Mouse (Mus musculus) adrenal gland, adult 2 months (tissue): ENCODE measurements around the gene Slc12a5. TPM values are rescaled to one million over a fixed set of nuclear protein-coding genes. Genes with fewer than 3 reads are reported as not detected.
A peak's percentile ranks its signal among the peaks of the same experiment; 100 is the strongest.

Source experiments
- DNase-seq: peaks from one replicate; pipeline ENCODE4 v3.0.0; 2021
- polyA plus RNA-seq: library from polyadenylated mRNA; depleted of rRNA; stranded (reverse); fragments of >200 nt; gene quantifications from 2 replicates; pipeline ENCODE4 v1.2.3, GENCODE M21; 2012
- total RNA-seq, 2 experiments: library from RNA; stranded (reverse); gene quantifications; 2 replicates each; pipeline ENCODE4 v1.2.3; 2021

Gene Slc12a5
- total and polyA plus RNA-seq, 3 experiments: 3.5 to 21.4 (median 5.4) TPM

DNA sequence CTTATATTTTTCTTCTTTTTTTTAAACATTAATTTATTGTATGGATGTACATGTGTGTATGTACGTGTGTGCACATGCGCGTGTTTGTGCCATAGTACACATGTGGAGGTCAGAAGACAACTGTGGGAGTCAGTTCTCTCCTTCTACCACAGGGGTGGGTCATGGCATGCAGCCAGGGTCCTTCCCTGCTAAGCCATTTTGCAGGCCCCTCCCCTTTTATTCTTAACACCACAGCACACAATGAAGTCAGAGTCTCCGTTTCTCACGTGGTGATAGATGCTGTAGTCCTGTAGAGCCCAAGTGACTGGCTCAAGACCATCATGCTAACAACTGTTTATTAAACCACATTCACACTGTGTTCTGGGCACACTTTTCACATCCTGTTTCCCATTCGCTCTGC, 25.4 kb downstream of the Slc12a5 start:
- DNase-seq: no peak

DNA sequence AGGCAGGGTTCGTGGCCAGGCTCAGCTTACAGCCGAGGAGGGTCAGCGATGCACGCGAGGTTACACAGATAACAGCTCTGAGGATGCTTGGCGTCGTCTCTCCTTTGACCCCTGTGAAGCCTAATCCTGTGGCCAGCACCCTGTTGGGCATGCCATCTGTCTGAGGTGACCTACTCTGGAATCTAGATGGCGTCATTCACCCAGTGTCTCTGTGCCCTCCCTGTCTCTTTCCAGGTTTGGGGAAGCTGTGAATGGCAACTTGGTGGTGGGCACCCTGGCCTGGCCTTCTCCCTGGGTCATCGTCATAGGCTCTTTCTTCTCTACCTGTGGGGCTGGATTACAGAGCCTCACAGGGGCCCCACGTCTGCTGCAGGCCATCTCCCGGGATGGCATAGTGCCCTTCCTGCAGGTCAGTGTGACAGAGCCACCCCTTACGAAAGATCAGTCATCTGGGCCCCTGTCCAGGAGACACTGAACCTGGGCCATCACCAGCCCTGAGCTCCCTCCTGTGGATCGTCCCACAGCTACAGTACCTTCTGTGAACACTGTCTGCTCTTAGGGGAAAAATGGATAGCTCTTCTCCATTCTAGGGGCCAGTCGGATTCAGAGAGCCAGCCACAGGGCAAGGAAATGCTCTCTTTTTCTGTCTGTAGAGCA, 25.9 kb downstream of the Slc12a5 start:
- no peak for DNase-seq

DNA sequence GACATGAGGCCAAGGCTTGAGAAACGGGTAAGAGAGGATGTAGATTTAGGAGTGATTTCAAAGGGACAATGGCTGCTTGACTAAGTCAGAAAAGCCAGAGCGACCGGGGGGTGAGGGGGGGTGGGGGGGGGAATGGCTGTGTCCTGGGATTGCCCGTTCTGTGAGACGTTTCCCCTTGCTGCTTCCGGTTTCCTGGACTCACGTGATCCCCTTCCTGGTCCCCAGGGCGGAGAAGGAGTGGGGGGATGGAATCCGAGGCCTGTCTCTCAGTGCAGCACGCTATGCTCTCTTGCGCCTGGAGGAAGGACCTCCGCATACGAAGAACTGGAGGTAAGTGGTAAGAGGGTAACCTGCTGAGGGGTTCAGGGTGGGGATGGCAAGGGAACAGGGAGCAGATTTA, 28.2 kb downstream of the Slc12a5 start:
- DNase-seq: no peak

DNA sequence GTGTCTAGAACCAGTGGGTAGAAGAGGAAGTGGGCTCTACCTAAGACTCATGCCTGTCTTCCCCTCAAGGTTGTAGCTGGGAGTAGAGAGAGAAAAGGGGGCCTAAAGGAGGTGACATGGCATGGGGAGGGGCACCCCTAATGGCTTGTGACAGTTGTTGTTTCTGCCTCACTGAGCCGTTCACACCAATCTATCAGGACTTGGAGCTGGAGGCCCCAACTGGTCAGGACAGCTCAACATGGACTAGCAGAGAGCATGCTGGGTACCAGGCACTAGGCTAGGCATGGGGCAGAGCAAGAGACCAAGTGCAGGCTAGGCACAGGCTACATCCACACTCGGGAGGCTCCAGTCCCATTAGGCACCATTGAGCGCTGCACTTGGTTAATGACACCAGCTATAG, 30.5 kb downstream of the Slc12a5 start:
- DNase-seq: no peak

DNA sequence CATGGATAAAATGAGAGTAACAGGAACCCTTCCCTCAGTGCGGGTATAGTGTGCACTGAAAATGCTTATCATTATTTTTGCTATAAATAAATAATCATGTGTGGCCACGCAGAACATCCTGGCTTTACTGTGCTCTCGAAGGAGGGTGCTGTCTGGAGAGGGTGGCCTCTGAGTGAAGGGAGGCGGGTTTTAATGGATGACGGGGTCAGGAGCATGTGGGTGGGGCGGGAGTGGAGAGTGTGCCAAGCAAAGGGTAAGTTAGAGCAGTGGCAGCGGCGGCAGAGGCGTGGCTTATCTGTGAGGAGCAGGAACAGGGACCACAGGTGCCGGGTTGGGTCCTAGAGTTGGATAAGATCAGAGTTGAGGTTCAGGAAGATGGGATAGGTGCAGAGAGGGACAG, 31.2 kb downstream of the Slc12a5 start:
- DNase-seq: no peak

DNA sequence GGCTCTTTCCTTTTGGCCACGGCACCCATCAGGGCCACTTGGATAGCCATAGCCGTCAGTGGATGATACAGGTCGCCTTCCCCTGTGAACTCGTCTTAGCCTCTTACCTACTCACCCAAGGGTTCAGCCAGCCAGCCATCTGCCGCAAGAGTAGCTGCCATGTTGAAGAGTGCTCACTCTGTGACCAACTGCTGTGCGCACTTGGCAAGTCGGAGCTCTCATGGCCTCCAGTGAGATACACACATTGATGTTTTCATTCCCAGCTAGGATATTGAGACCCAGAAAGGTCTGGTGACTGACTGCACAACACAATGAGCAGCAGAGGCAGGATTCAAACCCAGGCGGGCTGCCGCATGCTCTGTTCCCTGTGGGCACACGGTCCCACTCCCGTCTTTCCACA, 33.6 kb downstream of the Slc12a5 start:
- DNase-seq: no peak

DNA sequence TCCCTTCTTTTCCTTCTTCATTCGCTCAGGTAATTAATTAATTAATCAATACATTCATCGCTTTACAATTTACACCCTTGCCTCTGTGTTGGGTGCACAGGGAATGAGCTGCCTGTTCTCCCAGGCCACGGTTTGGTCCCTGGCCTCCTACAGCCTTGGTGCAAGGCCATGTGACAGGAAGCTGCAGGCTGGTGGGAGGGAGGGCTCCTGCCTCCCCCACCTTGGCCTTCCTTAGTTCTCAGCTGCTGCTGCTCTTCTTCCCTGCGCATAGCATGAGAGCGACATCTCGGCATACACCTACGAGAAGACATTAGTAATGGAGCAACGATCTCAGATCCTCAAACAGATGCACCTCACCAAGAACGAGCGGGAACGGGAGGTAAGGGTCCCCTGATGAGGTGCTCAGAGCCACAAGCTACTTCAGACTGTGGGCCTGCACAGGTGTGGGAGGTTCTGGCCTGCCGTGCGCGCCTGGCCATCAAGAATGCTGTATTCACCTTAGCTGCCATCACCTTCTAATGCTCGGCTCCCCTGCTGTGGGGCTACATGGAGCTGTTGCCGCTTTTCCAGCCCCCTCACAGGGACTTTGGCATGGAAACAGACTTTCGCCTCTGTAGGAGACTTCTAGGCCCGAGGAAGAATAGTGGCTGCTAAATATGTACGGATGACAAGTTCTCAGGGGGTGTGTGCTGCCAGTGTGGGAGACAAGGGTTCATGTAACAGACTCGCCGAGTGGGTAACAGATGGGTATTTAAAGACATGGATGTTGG, 34.2 kb downstream of the Slc12a5 start:
- DNase-seq: no peak

DNA sequence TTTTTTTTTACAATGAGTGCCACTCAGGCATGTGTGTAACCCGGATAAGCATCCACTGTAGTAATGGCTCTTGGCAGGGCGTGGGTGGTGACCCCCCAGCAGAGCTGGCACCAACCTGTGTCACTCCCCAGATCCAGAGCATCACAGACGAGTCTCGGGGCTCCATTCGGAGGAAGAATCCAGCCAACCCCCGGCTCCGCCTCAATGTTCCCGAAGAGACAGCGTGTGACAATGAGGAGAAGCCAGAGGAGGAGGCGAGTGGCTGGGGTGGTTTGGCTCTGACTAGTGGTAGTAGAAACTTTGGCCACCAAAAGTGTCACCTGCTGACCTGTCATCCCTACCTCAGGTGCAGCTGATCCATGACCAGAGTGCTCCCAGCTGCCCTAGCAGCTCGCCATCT, 35.4 kb downstream of the Slc12a5 start:
- DNase-seq: no peak

DNA sequence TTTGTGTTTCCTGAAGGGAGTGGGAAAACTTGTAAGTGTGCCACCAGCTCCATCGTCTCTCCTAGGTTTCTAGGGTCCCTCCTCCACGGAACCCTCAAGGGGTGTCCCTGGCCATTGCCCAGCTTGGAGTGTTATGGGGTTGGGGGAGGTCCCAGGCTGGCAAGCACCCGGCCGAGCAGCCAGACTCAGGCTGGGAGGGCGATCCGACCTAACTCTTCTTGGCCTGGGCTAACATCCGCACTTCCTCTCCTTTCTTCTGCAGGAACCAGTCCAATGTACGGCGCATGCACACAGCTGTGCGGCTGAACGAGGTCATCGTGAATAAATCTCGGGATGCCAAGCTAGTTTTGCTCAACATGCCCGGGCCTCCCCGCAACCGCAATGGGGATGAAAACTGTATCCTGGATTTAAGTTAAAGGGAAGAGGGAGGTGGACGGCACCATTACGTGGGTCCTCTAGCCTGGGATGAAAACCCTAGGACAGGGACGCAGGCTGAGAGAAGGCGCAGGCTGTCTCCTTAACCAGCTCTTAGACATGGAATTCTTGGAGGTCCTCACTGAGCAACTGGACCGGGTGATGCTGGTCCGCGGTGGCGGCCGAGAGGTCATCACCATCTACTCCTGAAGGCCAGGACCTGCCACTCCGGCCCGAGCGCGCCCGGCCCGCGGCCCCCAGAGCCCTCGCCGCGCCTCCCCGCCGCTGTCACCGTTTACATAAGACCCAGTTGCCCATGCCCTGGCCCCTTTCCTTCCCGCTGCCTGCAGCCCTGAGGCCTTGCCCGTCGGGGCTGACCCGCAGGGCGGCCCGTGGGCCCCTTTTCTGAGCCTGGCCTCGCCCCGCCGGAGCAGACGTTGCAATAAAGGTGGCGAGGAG, 36.5 kb downstream of the Slc12a5 start:
- no peak for DNase-seq

DNA sequence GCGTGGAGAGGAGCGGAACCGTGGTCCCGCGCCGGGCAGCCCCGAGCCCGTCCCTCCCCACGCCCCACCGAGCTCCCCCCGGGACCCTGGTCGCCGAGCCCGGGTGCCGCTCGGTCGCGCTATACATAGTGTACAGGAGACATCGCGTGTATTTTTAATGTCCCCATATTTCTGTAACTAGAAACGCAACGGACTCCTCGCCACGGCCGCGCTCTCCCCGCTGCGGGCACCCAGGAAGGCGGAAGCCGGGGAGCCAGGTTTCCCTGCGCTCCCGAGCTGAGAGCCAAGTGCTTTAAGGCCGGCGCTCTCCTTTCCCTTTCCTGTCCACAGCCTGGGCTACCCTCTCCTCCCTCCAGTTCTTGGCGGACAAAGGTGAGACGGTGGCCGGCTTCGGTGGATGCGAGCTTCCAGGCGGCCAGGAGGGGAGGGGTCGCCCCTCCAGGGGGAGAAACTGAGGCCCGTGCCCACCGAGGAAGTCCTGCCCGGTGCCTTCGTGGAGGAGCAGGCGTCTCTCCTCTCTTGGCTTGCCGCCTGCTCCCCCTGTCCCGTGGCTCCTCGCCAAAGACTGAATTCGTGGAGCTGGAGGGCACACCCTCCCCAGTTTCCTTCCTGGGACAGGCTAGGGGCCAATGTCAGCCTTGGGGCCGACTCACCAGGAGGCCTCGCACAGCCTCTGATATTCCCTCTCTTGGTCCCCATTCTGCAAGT, 37.3 kb downstream of the Slc12a5 start:
- peak; percentile 78 for DNase-seq

DNA sequence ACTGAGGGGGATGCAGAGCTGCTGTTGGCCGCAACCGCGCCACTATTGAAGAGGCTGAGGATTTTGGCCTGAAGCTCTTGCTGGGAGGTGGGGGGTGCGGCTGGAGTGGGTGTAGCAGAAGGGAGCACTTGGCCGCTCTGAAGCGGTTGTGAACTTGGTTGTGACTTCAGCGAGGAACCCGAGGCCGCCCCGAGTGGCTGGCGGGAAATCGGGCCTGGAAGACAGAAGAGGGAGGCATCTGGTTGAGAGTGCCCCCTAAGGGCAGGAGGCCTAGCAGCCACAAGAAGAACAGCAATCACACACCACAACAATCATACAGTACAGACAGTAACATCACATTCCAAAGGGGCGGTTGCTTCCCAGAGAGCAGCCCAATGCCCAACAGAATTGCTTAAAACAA, 41.4 kb downstream of the Slc12a5 start:
- no peak for DNase-seq

DNA sequence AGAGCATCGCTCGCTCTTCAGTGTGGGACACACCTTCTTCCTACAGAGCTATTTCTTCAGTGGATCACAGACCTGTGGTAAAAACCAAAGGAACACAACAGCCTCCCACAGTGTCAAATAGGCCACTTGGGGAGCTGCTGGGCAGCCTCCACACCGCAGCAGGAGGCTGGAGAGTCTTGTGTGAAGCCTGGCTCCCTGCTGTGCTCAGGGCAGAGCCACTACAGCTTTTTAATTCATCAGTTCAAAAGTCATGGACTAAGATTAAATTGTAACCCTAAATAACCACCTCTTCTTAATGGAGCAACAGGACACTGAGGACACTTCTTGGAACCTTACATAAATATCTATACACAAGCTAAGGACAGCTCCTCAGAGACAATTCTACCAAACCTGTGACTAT, 42.5 kb downstream of the Slc12a5 start:
- no peak for DNase-seq

DNA sequence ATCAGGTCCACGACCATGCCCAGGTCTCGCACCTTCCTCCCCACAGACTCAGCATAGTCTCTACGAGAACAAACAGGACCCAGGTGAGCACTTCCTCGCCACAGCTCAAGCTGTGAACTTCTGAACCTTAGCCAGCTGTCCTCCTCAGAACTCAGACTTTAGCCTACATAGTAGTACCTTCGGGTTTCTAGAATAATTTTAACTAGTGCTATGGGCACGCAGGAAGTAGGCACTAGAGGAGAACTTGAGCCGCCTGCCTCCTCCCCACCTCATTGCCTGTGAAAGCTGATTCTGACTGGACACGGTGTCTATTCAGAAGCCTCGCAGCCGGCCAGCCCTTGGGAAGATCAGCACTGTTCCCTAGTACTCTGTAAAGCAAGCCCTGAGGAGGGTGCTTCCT, 43.6 kb downstream of the Slc12a5 start:
- no peak for DNase-seq

DNA sequence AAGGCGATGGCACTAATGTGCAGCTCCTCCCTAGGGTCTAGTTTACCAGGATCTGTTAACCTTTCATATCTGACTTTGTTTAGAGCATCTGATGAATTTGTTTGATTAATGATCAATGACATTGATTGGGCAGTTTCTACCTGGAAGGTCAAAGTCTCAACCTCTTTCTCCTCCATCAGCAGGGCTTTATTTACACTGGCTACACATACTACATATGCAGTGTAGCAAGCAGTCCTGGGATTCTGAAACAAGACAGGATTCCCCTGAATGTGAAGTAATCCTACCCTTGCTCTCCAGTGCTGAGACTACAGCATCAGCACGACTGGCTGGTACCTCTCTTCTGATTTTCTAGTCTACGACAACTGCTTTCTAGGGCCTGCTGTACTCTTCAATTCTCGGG, 46.2 kb downstream of the Slc12a5 start:
- DNase-seq: no peak

DNA sequence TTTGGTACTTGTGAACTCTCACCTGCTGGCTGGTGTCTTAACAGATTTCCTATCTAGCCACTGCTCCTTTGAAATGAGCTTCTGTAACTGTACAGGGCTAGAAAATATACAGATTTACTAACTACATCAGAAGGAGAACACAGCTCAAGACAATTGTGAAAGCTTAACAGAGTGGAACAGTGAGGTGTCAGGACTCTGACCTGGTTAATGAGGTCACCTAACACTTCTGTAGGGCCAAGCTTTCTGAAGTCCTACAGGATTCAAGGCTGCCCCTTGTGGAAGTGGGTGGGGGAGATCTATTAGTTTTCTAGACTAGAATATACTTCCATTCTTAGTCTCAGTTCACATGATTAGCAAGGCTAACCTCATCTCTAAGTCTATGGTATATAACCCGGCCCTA, 47.4 kb downstream of the Slc12a5 start:
- DNase-seq: no peak

DNA sequence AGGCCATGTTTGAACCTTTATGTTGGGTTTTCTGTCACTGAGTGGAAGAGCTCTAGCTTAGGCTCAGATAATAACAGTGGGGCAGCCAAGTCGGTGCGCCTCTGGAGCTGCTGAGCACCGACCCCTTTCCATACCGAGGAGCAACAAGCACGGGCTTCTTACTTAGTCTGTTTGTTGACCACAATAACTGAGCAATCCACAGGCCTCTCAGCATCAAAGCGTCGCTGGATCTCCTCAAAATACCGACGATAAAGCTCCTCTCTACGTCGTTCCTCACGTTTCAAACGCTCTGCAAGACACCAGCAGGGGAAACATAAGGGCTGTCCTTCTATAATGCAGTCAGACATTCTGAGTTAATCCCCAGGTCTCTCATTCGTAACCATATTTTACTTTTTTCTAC, 48.6 kb downstream of the Slc12a5 start:
- no peak for DNase-seq

DNA sequence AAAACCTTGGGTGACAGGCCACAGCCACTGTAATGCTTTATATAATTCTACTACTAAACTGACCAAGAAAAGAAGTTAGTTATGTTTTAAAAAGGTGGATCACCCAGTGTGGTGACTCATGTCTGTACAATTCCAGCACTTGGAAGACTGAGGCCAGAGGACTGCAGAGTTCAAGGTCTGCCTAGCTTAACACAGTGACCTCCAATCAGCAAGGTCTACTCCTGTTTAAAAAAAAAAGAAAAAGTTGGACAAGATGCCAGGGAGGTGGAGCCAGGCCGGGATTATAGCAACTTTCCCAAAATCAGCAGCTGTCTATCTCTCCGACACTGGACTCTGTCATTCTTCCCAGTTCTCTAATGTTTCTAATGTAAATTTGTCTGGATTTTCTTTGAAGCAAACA, 49.0 kb downstream of the Slc12a5 start:
- peak; percentile 84 for DNase-seq

DNA sequence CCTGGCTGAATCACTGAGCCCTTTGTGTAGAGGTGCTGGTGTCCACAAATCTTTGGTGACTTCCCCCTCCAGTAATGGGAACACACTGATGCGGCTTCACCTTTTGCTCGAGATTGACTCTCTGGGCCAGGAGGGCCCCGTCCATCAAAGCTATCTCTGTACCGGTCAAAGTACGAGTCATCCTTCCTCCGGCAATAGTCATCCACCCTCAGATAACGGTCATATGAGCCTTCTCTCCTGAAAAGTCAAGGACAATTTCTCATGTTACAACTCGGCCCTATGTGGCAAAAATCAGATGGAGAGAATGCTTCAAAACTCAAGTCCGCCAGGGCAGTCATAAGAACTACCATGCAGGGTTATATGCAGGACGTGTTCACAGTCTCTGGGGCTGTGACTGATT, 49.7 kb downstream of the Slc12a5 start:
- DNase-seq: peak; percentile 77

DNA sequence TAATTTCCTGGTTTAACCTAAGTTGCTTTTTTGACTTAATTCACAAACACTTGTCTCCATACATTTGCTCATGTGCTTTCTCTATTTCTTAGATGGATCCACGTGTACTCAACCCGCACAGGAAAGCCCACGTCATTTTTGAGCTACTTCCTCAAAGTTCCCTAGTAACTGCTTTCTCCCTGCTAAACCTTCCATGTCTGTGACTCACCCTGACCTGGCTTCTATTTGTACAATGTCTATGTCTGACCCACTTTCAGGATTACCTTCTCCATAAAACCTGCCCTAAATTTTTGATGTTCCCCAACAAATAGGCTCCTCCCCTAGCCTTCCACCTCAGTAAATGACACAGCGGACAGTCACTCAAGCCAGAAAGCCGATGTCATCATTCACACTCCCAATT, 54.3 kb downstream of the Slc12a5 start:
- peak; percentile 18 for DNase-seq

DNA sequence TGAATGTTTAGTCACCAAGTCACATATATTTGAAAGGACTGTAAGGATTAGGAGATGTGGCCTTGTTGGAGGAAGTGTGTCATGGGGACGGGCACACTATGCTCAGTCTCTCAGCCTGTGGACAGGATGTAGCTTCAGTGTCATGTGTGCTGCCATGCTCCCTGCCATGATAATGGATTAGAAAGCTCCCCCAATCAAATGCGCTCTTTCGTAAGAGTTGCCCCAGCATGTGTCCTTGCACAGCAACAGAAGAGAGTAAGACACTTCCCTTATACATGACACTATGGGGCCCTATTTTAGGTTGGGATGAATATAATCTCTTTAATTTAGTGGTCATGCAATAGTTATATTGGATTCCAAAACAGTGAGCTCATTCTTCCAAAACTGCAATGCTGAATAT, 59.9 kb downstream of the Slc12a5 start:
- no peak for DNase-seq

DNA sequence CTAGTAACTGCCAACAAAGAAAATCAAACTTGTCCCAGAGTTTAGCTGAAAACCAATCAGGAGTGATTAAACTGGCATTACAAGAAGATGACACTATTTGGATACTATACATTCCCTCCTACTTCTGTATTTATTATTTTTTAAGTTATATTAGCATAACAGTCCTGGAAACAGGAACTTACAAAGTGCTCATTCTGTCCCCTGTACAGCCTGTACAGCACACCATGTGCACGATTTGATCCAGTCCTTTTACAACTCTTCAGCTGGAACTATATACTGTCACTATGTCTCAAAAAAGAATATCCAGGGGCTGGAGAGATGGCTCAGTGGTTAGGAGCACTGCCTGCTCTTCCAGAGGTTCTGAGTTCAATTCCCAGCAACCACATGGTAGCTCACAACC, 66.6 kb downstream of the Slc12a5 start:
- no peak for DNase-seq

DNA sequence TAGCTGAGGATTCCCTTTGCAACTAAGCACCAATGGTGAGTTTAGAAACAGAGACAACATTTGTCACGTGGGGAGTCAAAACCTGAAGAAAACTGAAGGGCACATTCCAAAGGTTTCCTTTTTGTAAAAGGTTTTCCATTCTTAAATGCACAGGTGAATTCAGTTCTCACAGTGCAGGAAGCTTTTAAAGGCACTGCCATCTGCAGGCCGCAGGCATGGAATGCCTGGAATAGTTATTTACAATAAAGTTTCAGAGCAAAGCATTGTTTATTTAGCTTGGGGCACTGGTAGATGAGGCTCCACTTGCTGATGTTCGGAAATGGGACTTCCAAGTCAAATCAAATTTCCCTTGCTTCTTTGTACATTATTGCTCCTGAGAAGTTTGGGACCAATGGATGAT, 71.9 kb downstream of the Slc12a5 start:
- DNase-seq: peak; percentile 18
